Mouse (Mus musculus) testis, adult 2 months (tissue): ENCODE data around the gene Mum1.

Experiments
- CTCF ChIP-seq: fragments of 200-500 bp; IDR thresholded peaks from 2 replicates; pipeline ENCODE4 v1.5.1; 2012; ENCODE audit warnings: low read depth, mild to moderate bottlenecking, inconsistent platforms, low read length, moderate library complexity; ENCODE audit not compliant: control insufficient read depth, insufficient read depth, insufficient replicate concordance
- POLR2A ChIP-seq: fragments of 200-500 bp; IDR thresholded peaks from 2 replicates; pipeline ENCODE4 v1.6.1; 2012; ENCODE audit warnings: low read depth, mild to moderate bottlenecking, inconsistent platforms, low read length, moderate library complexity; ENCODE audit not compliant: control insufficient read depth

DNA sequence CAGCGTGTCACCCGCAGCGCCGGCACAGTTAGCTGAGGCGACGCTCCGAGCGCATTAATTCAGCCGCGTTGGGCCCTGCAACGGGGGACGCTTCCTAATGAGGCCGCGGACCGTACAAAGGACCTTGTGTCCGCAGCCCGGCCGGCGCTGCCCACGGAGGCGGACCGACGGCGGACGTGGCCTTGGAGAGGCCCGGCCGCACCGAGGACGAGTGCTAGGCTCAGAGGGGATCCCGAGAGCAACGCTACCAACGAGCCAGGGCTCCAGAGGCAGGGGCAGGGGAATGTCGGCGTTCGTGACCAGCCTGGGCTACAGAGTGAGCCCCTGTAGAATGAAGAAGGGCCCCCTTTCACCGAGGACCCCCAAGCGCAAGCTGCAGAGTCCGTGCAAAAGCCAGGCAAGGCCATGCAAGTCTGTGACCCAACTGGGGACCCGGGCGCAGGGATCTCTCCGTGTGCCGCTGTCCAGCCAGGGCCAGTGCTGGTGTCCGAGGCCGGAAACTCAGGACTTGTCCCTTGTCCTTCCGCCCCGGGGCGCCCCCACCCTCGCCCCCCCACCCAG, 35.7 kb upstream of the Mum1 start:
- TF ChIP-seq CTCF (no peak), POLR2A (no peak)
